Mouse (Mus musculus) kidney, postnatal 10 days (tissue): ENCODE measurements around the gene Cps1.

Experiments
- DNase-seq: peaks from one replicate; pipeline ENCODE4 v3.0.0; 2021; ENCODE audit warnings: mixed read lengths

Cps1 gene

GRCm38 (mm10) chr1:67122797-67123196 is at the start of gene Cps1:
TSS of gene Cps1 (plus strand) at chr1:67123026.
- no peak for DNase-seq

DNA sequence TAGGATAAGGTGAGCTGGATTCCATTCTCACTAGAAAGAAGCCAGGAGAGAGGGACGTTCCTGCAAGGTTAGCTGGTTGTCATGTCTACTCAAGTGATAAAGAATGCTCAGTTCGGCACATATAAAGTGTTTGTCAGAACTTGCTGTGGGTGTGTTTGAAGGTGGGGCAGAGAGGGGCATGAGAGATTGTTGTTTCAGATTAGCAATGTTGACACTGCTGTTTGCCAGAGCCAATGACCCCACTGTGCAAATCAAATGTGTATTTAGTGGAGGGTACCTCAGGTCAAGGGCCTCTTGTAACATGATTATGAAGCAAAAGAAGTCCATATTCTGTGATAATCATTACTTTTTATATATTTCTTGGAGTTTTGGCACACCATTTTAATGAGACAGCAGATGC is 45.1 kb upstream of the Cps1 start:
- no peak for DNase-seq

GRCm38 (mm10) chr1:67078666-67079065 is 44.2 kb upstream of the Cps1 start:
- DNase-seq: no peak

GRCm38 (mm10) chr1:67079146-67079545 is 43.7 kb upstream of the Cps1 start:
- DNase-seq: no peak

DNA sequence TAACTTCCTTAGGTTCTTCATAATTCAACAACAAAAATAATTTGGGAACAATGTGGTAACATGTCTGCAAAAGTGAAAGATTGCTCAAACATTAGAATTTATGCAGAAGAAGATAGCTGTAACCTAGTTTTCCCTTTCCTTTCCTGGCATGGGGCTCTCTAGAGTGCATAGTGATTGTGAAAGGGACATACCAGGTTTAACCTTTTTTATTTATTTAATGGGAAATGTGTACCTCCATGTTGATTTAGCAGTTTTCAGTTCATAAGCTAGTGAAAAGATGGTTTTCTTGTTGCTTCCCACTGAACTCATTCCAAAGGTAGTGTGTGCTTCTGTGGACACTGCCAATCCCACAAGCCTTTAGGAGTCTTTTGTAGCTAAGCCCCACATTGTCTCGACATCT is 30.4 kb upstream of the Cps1 start:
- DNase-seq: no peak

DNA sequence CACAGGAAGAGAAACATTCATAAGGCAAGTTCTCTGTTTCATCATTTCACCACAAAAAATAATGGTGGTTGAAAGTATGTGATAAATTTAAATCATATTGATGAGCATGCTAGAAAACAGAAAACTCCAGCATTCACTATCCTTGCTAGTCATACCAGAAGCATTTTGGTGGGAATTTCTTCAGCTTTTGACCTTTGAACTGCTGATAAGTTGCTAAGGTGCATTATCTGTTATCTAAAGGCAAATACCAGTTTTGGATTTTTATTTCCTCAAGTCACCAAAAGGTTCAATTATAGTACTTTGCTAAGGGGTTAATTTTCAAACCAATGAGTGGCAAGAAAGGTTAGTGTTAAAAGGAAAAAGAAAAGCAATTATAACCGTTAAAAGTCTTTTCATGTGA is 23.6 kb upstream of the Cps1 start:
- DNase-seq: no peak

GRCm38 (mm10) chr1:67103476-67104248 is 19.2 kb upstream of the Cps1 start:
- peak; percentile 4 for DNase-seq

GRCm38 (mm10) chr1:67111621-67112298 is 11.1 kb upstream of the Cps1 start:
- DNase-seq: no peak

DNA sequence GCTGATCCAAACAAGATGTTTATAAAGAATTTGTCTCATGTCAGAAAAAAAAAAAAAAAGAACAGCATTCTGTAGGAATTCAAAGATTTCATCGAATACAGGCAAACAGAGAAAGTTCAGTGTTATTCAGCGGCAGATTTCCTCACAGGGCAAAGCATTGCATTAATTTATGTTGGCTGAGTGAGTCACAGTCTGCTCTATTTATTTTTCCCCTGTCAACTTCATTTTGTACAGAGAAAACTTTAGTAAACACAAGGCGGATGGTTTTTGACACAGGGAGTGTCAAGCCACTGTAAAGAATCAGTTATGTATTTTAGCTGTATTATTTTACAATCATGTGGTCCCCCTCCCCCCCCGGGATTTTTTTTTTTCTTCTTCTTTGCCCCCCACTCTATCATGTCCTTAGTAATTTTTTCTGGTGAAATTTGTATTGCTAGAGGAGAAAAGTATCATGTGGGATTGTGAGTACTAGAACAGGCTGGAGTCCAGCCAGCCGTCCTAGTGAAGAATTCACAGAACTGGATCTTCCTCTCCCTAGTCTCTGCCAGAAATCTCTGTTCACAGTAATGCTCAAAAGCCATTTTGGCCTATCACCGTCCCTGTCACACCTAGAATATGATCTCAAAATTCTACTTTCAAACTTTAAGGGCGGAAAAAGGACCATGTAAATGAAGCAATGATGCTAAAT is 9.3 kb upstream of the Cps1 start:
- peak; percentile 10 for DNase-seq

GRCm38 (mm10) chr1:67116571-67116970 is 6.3 kb upstream of the Cps1 start:
- no peak for DNase-seq

- no peak for DNase-seq
Measured at GRCm38 (mm10) chr1:67117778-67118177, 5.0 kb upstream of the Cps1 start.

- DNase-seq: no peak
Measured at GRCm38 (mm10) chr1:67125433-67125832, 2.6 kb downstream of the Cps1 start.

- peak; percentile 16 for DNase-seq
Measured at GRCm38 (mm10) chr1:67143939-67144338, 21.1 kb downstream of the Cps1 start.

- DNase-seq: no peak
Measured at GRCm38 (mm10) chr1:67151246-67151645, 28.4 kb downstream of the Cps1 start.

DNA sequence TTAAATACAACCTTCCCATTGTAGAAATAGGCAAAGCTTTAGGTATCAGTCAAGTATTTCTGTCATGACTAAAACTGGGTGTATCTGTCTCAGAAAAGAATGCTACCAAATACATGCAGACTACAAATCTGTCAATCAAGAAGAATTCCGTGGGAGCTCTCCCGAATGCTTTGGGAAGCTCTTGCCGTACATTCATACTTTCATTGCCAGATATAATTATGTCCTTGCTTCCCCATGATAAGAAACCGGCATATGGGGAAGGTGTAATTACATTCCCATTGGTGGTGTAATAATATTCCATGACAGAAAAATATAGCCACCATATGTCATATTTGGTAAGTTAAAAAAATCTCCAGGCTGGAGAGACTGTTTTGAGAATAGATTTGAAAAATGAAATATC is 44.5 kb downstream of the Cps1 start:
- DNase-seq: no peak

DNA sequence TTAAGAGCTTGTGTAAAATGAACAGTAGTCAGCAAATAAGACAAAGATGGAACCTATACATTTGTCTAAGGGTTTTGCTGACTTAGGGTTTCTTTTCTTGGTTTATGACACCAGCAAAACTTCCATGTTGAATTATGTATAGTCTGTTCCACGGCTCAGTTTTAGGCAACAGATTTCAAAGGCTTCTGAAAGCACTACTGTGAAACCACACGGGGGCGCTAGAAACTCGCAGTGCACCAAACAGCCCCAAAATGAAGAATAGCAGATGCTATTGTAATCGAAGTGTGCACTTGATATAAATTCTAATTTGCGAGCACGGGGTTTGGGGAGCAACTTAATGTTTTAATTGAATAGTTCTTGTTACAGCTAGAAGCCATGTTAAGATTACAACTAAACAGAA is 58.3 kb downstream of the Cps1 start:
- DNase-seq: peak; percentile 79

DNA sequence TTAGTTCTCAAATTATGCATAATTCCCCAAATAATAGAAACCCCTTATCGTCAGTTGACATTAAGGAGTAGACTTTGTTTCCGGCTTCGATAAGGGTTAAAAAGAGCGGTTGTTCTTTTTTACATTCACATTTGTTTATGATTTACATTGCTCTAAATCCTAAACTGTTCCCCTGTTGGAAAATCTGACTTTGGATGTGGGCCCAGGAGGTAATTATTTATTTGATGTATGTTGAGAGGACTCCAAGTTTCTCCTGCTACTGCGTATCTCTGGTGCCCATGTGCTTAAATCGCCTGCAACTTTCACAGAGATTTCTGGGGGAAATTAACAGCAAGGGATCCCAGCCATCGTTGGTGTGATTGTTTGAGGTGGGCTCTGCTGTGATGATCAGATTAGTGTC is 59.4 kb downstream of the Cps1 start:
- no peak for DNase-seq

GRCm38 (mm10) chr1:67183532-67183931 is 60.7 kb downstream of the Cps1 start:
- DNase-seq: no peak

- DNase-seq: no peak
Measured at GRCm38 (mm10) chr1:67184134-67184533, 61.3 kb downstream of the Cps1 start.

- no peak for DNase-seq
Measured at GRCm38 (mm10) chr1:67197335-67197734, 74.5 kb downstream of the Cps1 start.

GRCm38 (mm10) chr1:67218339-67218944 is 95.6 kb downstream of the Cps1 start:
- peak; percentile 6 for DNase-seq

DNA sequence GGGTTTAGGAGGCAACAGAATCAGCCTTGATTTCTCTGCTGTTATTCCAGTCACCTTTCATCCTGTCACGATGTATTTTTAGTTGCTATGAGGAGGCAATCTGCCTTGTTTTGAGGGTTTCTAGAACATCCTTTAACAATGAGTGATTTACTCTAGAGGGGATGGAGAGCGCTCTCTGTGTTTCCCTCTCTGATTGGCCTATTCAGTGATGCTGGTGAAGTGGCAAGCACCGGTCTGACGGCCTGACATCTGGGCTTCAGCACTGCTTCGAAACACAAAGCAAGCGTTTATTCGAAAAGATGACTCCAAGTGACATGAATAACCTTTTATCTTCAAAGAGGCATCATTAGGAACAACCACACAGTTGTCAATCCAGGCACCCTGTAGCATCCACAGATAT is 100.8 kb downstream of the Cps1 start:
- DNase-seq: no peak

DNA sequence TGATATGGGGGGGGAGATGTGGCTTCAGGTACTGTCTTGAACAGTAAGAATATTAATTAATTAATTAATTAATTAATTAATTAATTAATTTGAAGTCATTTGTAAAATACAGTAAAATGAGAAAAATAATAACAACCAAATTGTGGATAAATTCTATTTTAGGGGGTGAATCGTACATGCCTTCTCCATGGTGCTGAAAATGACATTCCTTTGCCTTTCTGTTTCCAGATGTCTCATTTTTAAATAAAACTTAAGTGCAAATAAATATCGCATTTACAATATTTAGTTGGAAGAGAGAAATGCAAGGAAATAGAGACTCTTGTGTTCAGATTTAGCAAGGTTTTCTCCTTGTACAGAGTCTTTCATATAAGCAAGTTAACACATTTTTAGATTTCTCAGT is 112.0 kb downstream of the Cps1 start:
- DNase-seq: peak; percentile 4
